14 mouse cellular contexts compared by ENCODE assay signal in genomic region chr3:57287438-57287837, GRCm38 (mm10). TPM values are rescaled to one million over a fixed set of nuclear protein-coding genes. Genes with fewer than 3 reads are reported as not detected.
DNase-seq lines count a peak whose midpoint lies in the region; ATAC-seq and TF ChIP-seq lines count a peak whose summit lies in the region.
"Had no signal": no experiment of that assay in that cellular context is flagged by ENCODE, and none has a peak within 500 bp of the region (broad histone marks: within the 10 kb centered on the region; RNA-seq: fewer than 3 reads in every experiment).

No protein-coding gene starts in this region.

- no peak overlapping the region for H3K4me3 ChIP-seq in kidney, adult 2 months (ENCODE audit: insufficient read depth, low read depth, low read length)
- H3K4me3 ChIP-seq: forebrain, embryonic 10.5 days; neural tube, embryonic 13.5 days had no signal

- H3K36me3 ChIP-seq in kidney, adult 2 months (ENCODE audit: control insufficient read depth, insufficient read depth, low read length), result peaks cover 4% of the 10 kb centered on the region
- H3K36me3 ChIP-seq: forebrain, embryonic 10.5 days; G1E; neural tube, embryonic 13.5 days had no signal

- no peak for ATAC-seq in CD4-positive, CD25-positive, alpha-beta regulatory T cell, adult 4 months
- ATAC-seq: inflammation-experienced regulatory T-cells, adult 6 months had no signal

- no peak for TF ChIP-seq CTCF in kidney, adult 2 months (conservative IDR thresholded peaks at IDR 0.05; ENCODE audit: insufficient read depth, insufficient read length, low read depth, low read length)

- no peaks in the 10 kb centered on the region for H3K27me3 ChIP-seq in kidney, adult 2 months (replicated peaks; ENCODE audit: control insufficient read depth, insufficient read depth, low read length)
- H3K27me3 ChIP-seq: neural tube, embryonic 13.5 days had no signal

- 53% methylated on average over 4 of the region's 4 CpGs for WGBS in kidney, adult 2 months
- WGBS in large intestine, adult 2 months, result 22% methylated on average over 4 of the region's 4 CpGs

- peak overlapping the region; percentile 50; the same call in 1 of the 2 replicates for H3K27ac ChIP-seq in kidney, adult 2 months (ENCODE audit: insufficient read depth, low read depth, low read length)
- H3K27ac ChIP-seq: forebrain, embryonic 10.5 days; neural tube, embryonic 13.5 days had no signal

- TF ChIP-seq POLR2A in kidney, adult 2 months (IDR thresholded peaks at IDR 0.05; ENCODE audit: low read depth, low read length), result no peak

- peak; percentile 37 for DNase-seq in embryo, embryonic 10 days (ENCODE audit: low spot score)
- DNase-seq in embryo, embryonic 9.5 days (ENCODE audit: extremely low spot score), result no peak
- DNase-seq in kidney, adult 2 months, result no peak
- DNase-seq in kidney, adult 18-20 months, result no peak
- DNase-seq in 416B (ENCODE audit: low read depth), result peak; percentile 26
- peak; percentile 18 for DNase-seq in large intestine, adult 2 months (ENCODE audit: low read depth, low spot score)
- DNase-seq in spleen, postnatal 10 days (ENCODE audit: low spot score in 2 of 2), result no peak
- DNase-seq: adrenal gland, postnatal 36 days; cerebellum, adult 11 months had no signal

- H3K4me1 ChIP-seq in kidney, adult 2 months (ENCODE audit: control insufficient read depth, insufficient read depth, low read length), result peaks cover 14% of the 10 kb centered on the region

RNA-seq across cellular contexts. Expression of gene Tm4sf1, which starts 14.3 kb away (rescaled TPM):
- 119 and 157 TPM in 2 replicates for polyA plus RNA-seq in kidney, adult 2 months (2012; rRNA removed)
- polyA plus RNA-seq in large intestine, adult 2 months (2012; rRNA removed), result 19.4 and 22.1 TPM in 2 replicates
- polyA plus RNA-seq in CD4-positive, CD25-positive, alpha-beta regulatory T cell, adult 4 months (2017; shearing (Covaris generic)), result under 1 TPM in 1 of 2 experiments, not detected in 1; 0.30 TPM
- polyA plus RNA-seq: G1E; inflammation-experienced regulatory T-cells, adult 6 months had no signal

Comparison
In these comparisons a context has a peak if more than half of its experiments do, and no peak if none do; other contexts are left out.
1. DNase-seq: peak in embryo, embryonic 10 days (single experiment), 416B (single experiment) and large intestine, adult 2 months (single experiment); none in embryo, embryonic 9.5 days (single experiment), kidney, adult 2 months (single experiment), kidney, adult 18-20 months (single experiment) and spleen, postnatal 10 days (0 of 2).
2. RNA of gene Tm4sf1, which starts 14.3 kb away (polyA plus RNA-seq): 119 to 157 TPM in kidney, adult 2 months and 19.4 to 22.1 TPM in large intestine, adult 2 months; 0.30 TPM in CD4-positive, CD25-positive, alpha-beta regulatory T cell, adult 4 months; every median in the first group is over 10 times any median in the second.